8 mouse cellular contexts compared by ENCODE assay signal in genomic region chr11:116387086-116388071, GRCm38 (mm10). TPM values are rescaled to one million over a fixed set of nuclear protein-coding genes. Genes with fewer than 3 reads are reported as not detected.
DNase-seq lines count a peak whose midpoint lies in the region; ATAC-seq lines count a peak whose summit lies in the region.

No protein-coding gene starts in this region.

- no peaks in the 10 kb centered on the region for H3K27me3 ChIP-seq in forebrain, embryonic 14.5 days (replicated peaks; ENCODE audit: control insufficient read depth, insufficient read depth, low read length)
- H3K27me3 ChIP-seq in midbrain, embryonic 13.5 days: no peaks in the 10 kb centered on the region

- peak overlapping the region; percentile 18; the same call in 1 of the 2 replicates for H3K9ac ChIP-seq in forebrain, embryonic 14.5 days (ENCODE audit: low read length)
- peak overlapping the region; percentile 44; the same call in 1 of the 2 replicates for H3K9ac ChIP-seq in midbrain, embryonic 13.5 days (replicated peaks)

- peak; percentile 49 for DNase-seq in CD4-positive helper T cell, adult 2 months (ENCODE audit: low read depth, low spot score)
- DNase-seq in ZHBTc4 (ENCODE audit: low read depth, low spot score): peak; percentile 90
- peak; percentile 41 for DNase-seq in forebrain, embryonic 14.5 days (ENCODE audit: low spot score)
- DNase-seq in kidney, adult 9 months: peak; percentile 45
- DNase-seq in thymus, postnatal 14 days: no peak
- no peak for DNase-seq in cerebellum, adult 11-12 months
- DNase-seq in cerebellum, postnatal 4 days (ENCODE audit: low spot score in 2 of 2): no peak

- H3K9me3 ChIP-seq in forebrain, embryonic 14.5 days (replicated peaks; ENCODE audit: control insufficient read depth, low read length): no peaks in the 10 kb centered on the region
- no peaks in the 10 kb centered on the region for H3K9me3 ChIP-seq in midbrain, embryonic 13.5 days

- no peak overlapping the region for H3K4me3 ChIP-seq in forebrain, embryonic 14.5 days (ENCODE audit: low read depth, low read length)
- H3K4me3 ChIP-seq in midbrain, embryonic 13.5 days (replicated peaks): no peak overlapping the region

- H3K4me2 ChIP-seq in forebrain, embryonic 14.5 days (ENCODE audit: low read length): no peak overlapping the region
- peak overlapping the region; percentile 19 for H3K4me2 ChIP-seq in midbrain, embryonic 13.5 days (replicated peaks)

- no peak for ATAC-seq in forebrain, embryonic 14.5 days
- ATAC-seq in midbrain, embryonic 13.5 days: no peak

- 25% methylated on average over 15 of the region's 16 CpGs for WGBS in forebrain, embryonic 14.5 days
- 22% methylated on average over 14 of the region's 16 CpGs for WGBS in midbrain, embryonic 13.5 days

- peaks cover 2% of the 10 kb centered on the region; the same call in 1 of the 2 replicates for H3K4me1 ChIP-seq in forebrain, embryonic 14.5 days (ENCODE audit: control insufficient read depth, insufficient read depth, low read length)
- peaks cover 24% of the 10 kb centered on the region for H3K4me1 ChIP-seq in midbrain, embryonic 13.5 days (replicated peaks)

- peak overlapping the region; percentile 39; the same call in 1 of the 2 replicates for H3K27ac ChIP-seq in forebrain, embryonic 14.5 days (ENCODE audit: low read depth, low read length)
- peak overlapping the region; percentile 40; the same call in 1 of the 2 replicates for H3K27ac ChIP-seq in midbrain, embryonic 13.5 days

- no peaks in the 10 kb centered on the region for H3K36me3 ChIP-seq in forebrain, embryonic 14.5 days (ENCODE audit: control insufficient read depth, insufficient read depth, low read length)
- H3K36me3 ChIP-seq in midbrain, embryonic 13.5 days: peaks cover 9% of the 10 kb centered on the region; the same call in 1 of the 2 replicates

RNA-seq across cellular contexts. Expression of gene Rnf157, which starts 25.5 kb away (rescaled TPM):
- 16.3 and 21.5 TPM in 2 replicates for polyA plus RNA-seq in forebrain, embryonic 14.5 days (2014; fragmentation: Nextera tagmentation; extraction: Ambion mirVana)
- 25.7 and 31.3 TPM in 2 replicates for polyA plus RNA-seq in midbrain, embryonic 13.5 days (2015; fragmentation: Nextera tagmentation; extraction: Ambion mirVana)

RNA-seq across cellular contexts. Expression of gene Ubald2, which starts 46.5 kb away (rescaled TPM):
- polyA plus RNA-seq in forebrain, embryonic 14.5 days (2014; fragmentation: Nextera tagmentation; extraction: Ambion mirVana): 95.5 and 100 TPM in 2 replicates
- polyA plus RNA-seq in midbrain, embryonic 13.5 days (2015; fragmentation: Nextera tagmentation; extraction: Ambion mirVana): 47.7 and 50.3 TPM in 2 replicates

RNA-seq across cellular contexts. Expression of gene Foxj1, which starts 52.2 kb away (rescaled TPM):
- polyA plus RNA-seq in forebrain, embryonic 14.5 days (2014; fragmentation: Nextera tagmentation; extraction: Ambion mirVana): 7.3 and 8.7 TPM in 2 replicates
- polyA plus RNA-seq in midbrain, embryonic 13.5 days (2015; fragmentation: Nextera tagmentation; extraction: Ambion mirVana): 6.2 and 12.4 TPM in 2 replicates

Comparison
In these comparisons a context has a peak if more than half of its experiments do, and no peak if none do; other contexts are left out.
1. DNase-seq: peak in CD4-positive helper T cell, adult 2 months (single experiment), ZHBTc4 (single experiment), forebrain, embryonic 14.5 days (single experiment) and kidney, adult 9 months (single experiment); none in thymus, postnatal 14 days (single experiment), cerebellum, adult 11-12 months (single experiment) and cerebellum, postnatal 4 days (0 of 2).